Mouse (Mus musculus) testis, adult 2 months (tissue): ENCODE measurements around the gene Asb4.

Source experiments
- CTCF ChIP-seq: fragments of 200-500 bp; IDR thresholded peaks from 2 replicates; pipeline ENCODE4 v1.5.1; 2012; ENCODE audit warnings: low read depth, mild to moderate bottlenecking, inconsistent platforms, low read length, moderate library complexity; ENCODE audit not compliant: control insufficient read depth, insufficient read depth, insufficient replicate concordance
- POLR2A ChIP-seq: fragments of 200-500 bp; IDR thresholded peaks from 2 replicates; pipeline ENCODE4 v1.6.1; 2012; ENCODE audit warnings: low read depth, mild to moderate bottlenecking, inconsistent platforms, low read length, moderate library complexity; ENCODE audit not compliant: control insufficient read depth

DNA sequence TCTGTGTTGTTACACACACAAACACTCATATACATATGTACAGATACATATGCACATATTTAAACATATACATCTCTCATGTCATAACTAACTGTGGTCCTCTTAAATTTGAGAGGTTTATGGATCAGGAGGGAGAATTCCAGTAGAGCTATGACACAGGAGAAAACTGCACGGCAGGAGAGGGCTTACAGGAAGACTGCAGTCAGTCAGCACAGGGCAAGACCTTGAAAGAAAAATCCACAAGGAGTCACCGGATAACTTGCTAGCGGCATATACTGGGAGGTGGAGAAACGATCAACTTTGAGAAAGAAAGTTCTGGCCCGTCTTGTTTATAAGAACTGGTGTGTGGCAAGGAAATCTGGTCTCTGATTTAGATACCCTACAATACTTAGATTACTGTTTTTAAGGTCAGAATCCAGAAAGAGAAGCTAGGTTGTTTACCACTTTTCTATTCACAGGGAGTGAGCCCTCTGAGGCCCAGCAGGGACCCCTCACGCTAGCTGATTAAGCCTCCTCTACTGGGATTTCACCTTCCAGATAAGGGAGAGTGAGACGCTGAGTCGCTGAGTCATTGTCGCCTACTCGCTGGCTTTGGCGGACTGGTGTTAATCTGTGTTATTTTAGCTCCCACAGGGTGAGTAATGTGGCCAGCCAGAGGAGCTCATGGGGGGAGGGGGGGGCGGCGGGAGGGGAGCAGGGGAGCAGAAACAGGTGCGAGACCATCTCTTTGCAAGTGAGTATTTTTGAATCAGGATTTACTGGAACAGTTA is 59.3 kb downstream of the Asb4 start:
- TF ChIP-seq POLR2A, result no peak
- no peak for TF ChIP-seq CTCF
